Mouse (Mus musculus) megakaryocyte, adult 5-6 weeks (primary cell): ENCODE measurements around the gene Zfp277. TPM values are rescaled to one million over a fixed set of nuclear protein-coding genes. Genes with fewer than 3 reads are reported as not detected.

Experiments used
- ATAC-seq: 2 replicates; pipeline ENCODE4 v1.8.0; 2016; ENCODE audit warnings: mild to moderate bottlenecking, inconsistent platforms; ENCODE audit not compliant: poor library complexity, severe bottlenecking
- total RNA-seq, 2 experiments: library from RNA; stranded (forward) in 1 of 2; stranded (reverse) in 1 of 2; fragments of 153-499, 151-499 nt in 1 of 2; fragments of 221-1000, 200-1000 nt in 1 of 2; gene quantifications; 2 replicates each; pipeline versions ENCODE4 v1.2.3 to v1.2.4; 2015 to 2017

Gene Zfp277
- total RNA-seq, 2 experiments from 2014 or later: 43.9 to 44.2 TPM

GRCm38 (mm10) chr12:40268313-40268712, 177.4 kb downstream of the Zfp277 start:
- no peak for ATAC-seq

Other genes starting within 250 kb of the Zfp277 start
- gene Lsmem1, start 246.4 kb downstream of the Zfp277 start, total RNA-seq (2015): not detected in 2 replicates
- gene Lsmem1, start 246.4 kb downstream of the Zfp277 start, total RNA-seq (2017): 0.26 TPM in 1 of 2 replicates, not detected in the other
- gene Ifrd1, start 197.4 kb downstream of the Zfp277 start, total RNA-seq (2015): 135 and 150 TPM in 2 replicates
- 99.7 and 100 TPM in 2 replicates for gene Ifrd1, start 197.4 kb downstream of the Zfp277 start, total RNA-seq (2017)
- gene Dock4, start 50 bp upstream of the Zfp277 start, total RNA-seq (2015): 11.4 and 12.2 TPM in 2 replicates
- gene Dock4, start 50 bp upstream of the Zfp277 start, total RNA-seq (2017): 5.3 and 8.8 TPM in 2 replicates